Mouse (Mus musculus) erythroblast, embryonic 14.5 days (primary cell): ENCODE measurements around the gene Rrn3.

Experiments
- GATA1 ChIP-seq: IDR thresholded peaks from 2 replicates; pipeline ENCODE4 v1.6.1; 2012; ENCODE audit warnings: low read length, inconsistent platforms, mixed read lengths
- TAL1 ChIP-seq: IDR thresholded peaks from 3 replicates; pipeline ENCODE4 v1.6.1; 2012; ENCODE audit warnings: low read length, inconsistent platforms, mixed read lengths

GRCm38 (mm10) chr16:13851446-13851845 is 70.9 kb downstream of the Rrn3 start:
- TF ChIP-seq TAL1 (no peak), GATA1 (no peak)
